ENCODE assay signal across 10 mouse cellular contexts in the genomic region with DNA sequence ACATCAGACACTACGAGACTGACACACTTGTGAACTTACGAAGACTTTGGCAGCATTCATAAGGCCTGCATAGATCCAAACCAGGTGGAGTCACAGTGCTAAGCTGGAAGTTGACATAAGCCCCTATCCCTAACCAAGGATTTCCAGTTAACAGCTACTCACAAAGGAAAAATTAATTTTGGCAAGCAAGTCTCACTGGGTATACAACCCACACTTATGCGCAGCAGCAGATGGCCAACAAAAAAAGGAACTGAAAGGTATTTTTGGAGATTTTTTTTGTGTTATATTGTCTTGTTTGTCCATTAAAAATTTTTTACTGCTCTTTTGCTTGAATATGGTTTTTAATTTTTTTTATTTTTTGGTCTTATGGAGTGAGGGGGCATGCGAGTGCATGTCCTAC.
"Had no signal": no experiment of that assay in that cellular context is flagged by ENCODE, and none has a peak within 500 bp of the region (broad histone marks: within the 10 kb centered on the region; RNA-seq: fewer than 3 reads in every experiment).

No protein-coding gene starts in this region.

- DNase-seq: kidney, adult 11 months; kidney, adult 9 months; kidney, postnatal 4 days; left cerebral cortex, postnatal 4 days; lung, adult 18-20 months; lung, postnatal 36 days; thymus, adult 2 months; thymus, postnatal 25 days had no signal

- ATAC-seq: hindbrain, postnatal 0 days; midbrain, embryonic 13.5 days had no signal
